Mouse (Mus musculus) heart, postnatal 0 days (tissue): ENCODE data around the gene Qtrt2. TPM values are rescaled to one million over a fixed set of nuclear protein-coding genes. Genes with fewer than 3 reads are reported as not detected.

Experiments used
- ATAC-seq: fragments of 200-750 bp; cut with Nextera tagmentation; 2 replicates; pipeline ENCODE4 v1.8.0; 2017; ENCODE audit warnings: low read depth, moderate number of reproducible peaks, moderate library complexity; ENCODE audit not compliant: insufficient read depth
- DNase-seq: peaks from one replicate; pipeline ENCODE4 v3.0.0-alpha.2; 2016; ENCODE audit warnings: low spot score
- H3K27ac ChIP-seq: fragments of 300-500 bp; sonication (generic); 2 replicates; pipeline ENCODE4 v1.5.1; 2014; ENCODE audit warnings: low read depth, mild to moderate bottlenecking
- H3K27me3 ChIP-seq: fragments of 300-500 bp; sonication (generic); 2 replicates; pipeline ENCODE4 v1.6.1; 2014; ENCODE audit warnings: low read length, mixed read lengths; ENCODE audit not compliant: control insufficient read depth, insufficient read depth
- H3K36me3 ChIP-seq: fragments of 300-500 bp; sonication (generic); replicated peaks from 2 replicates; pipeline ENCODE4 v1.6.1; 2014; ENCODE audit warnings: low read length, mixed read lengths; ENCODE audit not compliant: control insufficient read depth, insufficient read depth
- H3K4me1 ChIP-seq: fragments of 300-500 bp; sonication (generic); 2 replicates; pipeline ENCODE4 v1.6.1; 2014; ENCODE audit warnings: antibody characterized with exemption; ENCODE audit not compliant: control insufficient read depth, insufficient read depth
- H3K4me2 ChIP-seq: fragments of 300-500 bp; sonication (generic); 2 replicates; pipeline ENCODE4 v1.6.1; 2014; ENCODE audit warnings: low read depth, mild to moderate bottlenecking, low read length, moderate library complexity
- H3K4me3 ChIP-seq: fragments of 300-500 bp; sonication (generic); 2 replicates; pipeline ENCODE4 v1.5.1; 2014; ENCODE audit warnings: low read depth, low read length
- H3K9ac ChIP-seq: fragments of 300-500 bp; sonication (generic); replicated peaks from 2 replicates; pipeline ENCODE4 v1.6.1; 2014; ENCODE audit warnings: low read depth, low read length, mixed read lengths
- H3K9me3 ChIP-seq: fragments of 300-500 bp; sonication (generic); replicated peaks from 2 replicates; pipeline ENCODE4 v1.6.1; 2016; ENCODE audit warnings: low read length; ENCODE audit not compliant: control insufficient read depth
- CTCF ChIP-seq: IDR thresholded peaks from 2 replicates; pipeline ENCODE4 v1.5.1; 2016; ENCODE audit warnings: antibody characterized with exemption, control low read depth, low read depth
- EP300 ChIP-seq: IDR thresholded peaks from 2 replicates; pipeline ENCODE4 v1.6.1; 2016; ENCODE audit warnings: antibody characterized with exemption, low read depth
- WGBS: fragments of 180-500 bp; shearing (Covaris S2); extraction: QIAGEN DNeasy Blood & Tissue Kit; methylation state at CpG from one replicate; pipeline ENCODE4 v1.1.7; 2014; 5-methylcytosine and 5-hydroxymethylcytosine counted together
- polyA plus RNA-seq: library from polyadenylated mRNA; unstranded; fragments of >200 nt; fragmentation: Nextera tagmentation; extraction: Ambion mirVana; gene quantifications from 2 replicates; pipeline ENCODE4 v1.2.1, GENCODE M21; 2015
- total RNA-seq: library from RNA; depleted of rRNA; stranded (reverse); fragments of >200 nt; gene quantifications from 2 replicates; pipeline ENCODE4 v1.2.3, GENCODE M21; 2014; ENCODE audit warnings: low replicate concordance

Gene Qtrt2
- total and polyA plus RNA-seq, 2 experiments from 2014 or later = 9.5 to 30.0 TPM

- WGBS = 22% methylated on average over 6 of the region's 6 CpGs
- TF ChIP-seq EP300 (no peak), CTCF (no peak)
- Histone ChIP-seq H3K9me3 (no peaks in the 10 kb centered on the region), H3K4me3 (no peak overlapping the region), H3K27ac (no peak overlapping the region), H3K27me3 (no peaks in the 10 kb centered on the region), H3K9ac (no peak overlapping the region), H3K4me1 (no peaks in the 10 kb centered on the region), H3K36me3 (no peaks in the 10 kb centered on the region), H3K4me2 (no peak overlapping the region)
- DNase-seq = no peak
- ATAC-seq = no peak
Observed at GRCm38 (mm10) chr16:43925001-43925558, 1.5 kb downstream of the Qtrt2 start.

- no peak overlapping the region for H3K4me3 ChIP-seq
- TF ChIP-seq CTCF (no peak), EP300 (no peak)
- no peak overlapping the region for H3K4me2 ChIP-seq
- H3K27me3 ChIP-seq = no peaks in the 10 kb centered on the region
- H3K27ac ChIP-seq = no peak overlapping the region
- no peaks in the 10 kb centered on the region for H3K4me1 ChIP-seq
- WGBS = 43% methylated on average over 3 of the region's 3 CpGs
- H3K9ac ChIP-seq = no peak overlapping the region
- no peaks in the 10 kb centered on the region for H3K36me3 ChIP-seq
- DNase-seq (no peak), ATAC-seq (no peak)
- no peaks in the 10 kb centered on the region for H3K9me3 ChIP-seq
Observed at GRCm38 (mm10) chr16:43922630-43923029, 4.0 kb downstream of the Qtrt2 start.

- DNase-seq (no peak), ATAC-seq (no peak)
- H3K9ac ChIP-seq = no peak overlapping the region
- H3K27ac ChIP-seq = no peak overlapping the region
- no peak overlapping the region for H3K4me2 ChIP-seq
- H3K36me3 ChIP-seq = no peaks in the 10 kb centered on the region
- H3K4me3 ChIP-seq = no peak overlapping the region
- 65% methylated on average over 2 of the region's 2 CpGs for WGBS
- no peaks in the 10 kb centered on the region for H3K4me1 ChIP-seq
- no peaks in the 10 kb centered on the region for H3K27me3 ChIP-seq
- no peaks in the 10 kb centered on the region for H3K9me3 ChIP-seq
- no peak for TF ChIP-seq EP300
- no peak for TF ChIP-seq CTCF
Observed at GRCm38 (mm10) chr16:43922024-43922423, 4.6 kb downstream of the Qtrt2 start.

GRCm38 (mm10) chr16:43918867-43919266 is 7.7 kb downstream of the Qtrt2 start:
- no peaks in the 10 kb centered on the region for H3K9me3 ChIP-seq
- ATAC-seq (no peak), DNase-seq (no peak)
- no peak overlapping the region for H3K4me3 ChIP-seq
- H3K4me2 ChIP-seq = no peak overlapping the region
- H3K4me1 ChIP-seq = no peaks in the 10 kb centered on the region
- no peak for TF ChIP-seq EP300
- TF ChIP-seq CTCF = no peak
- no peak overlapping the region for H3K27ac ChIP-seq
- H3K36me3 ChIP-seq = peaks cover 7% of the 10 kb centered on the region; the same call in 1 of the 2 replicates
- H3K27me3 ChIP-seq = no peaks in the 10 kb centered on the region
- H3K9ac ChIP-seq = no peak overlapping the region
- WGBS = 80% methylated on average over 3 of the region's 3 CpGs

- Histone ChIP-seq H3K9me3 (no peaks in the 10 kb centered on the region), H3K36me3 (peaks cover 23% of the 10 kb centered on the region; the same call in 1 of the 2 replicates), H3K9ac (no peak overlapping the region), H3K4me2 (no peak overlapping the region), H3K27me3 (no peaks in the 10 kb centered on the region), H3K4me3 (no peak overlapping the region), H3K4me1 (no peaks in the 10 kb centered on the region), H3K27ac (no peak overlapping the region)
- no peak for ATAC-seq
- TF ChIP-seq CTCF (peak; percentile 29; the same call in 1 of the 2 replicates), EP300 (no peak)
- DNase-seq = no peak
- 81% methylated on average over 2 of the region's 2 CpGs for WGBS
Observed at GRCm38 (mm10) chr16:43908881-43909280, 17.7 kb downstream of the Qtrt2 start.

- TF ChIP-seq CTCF = no peak
- TF ChIP-seq EP300 = no peak
Observed at GRCm38 (mm10) chr16:43900571-43900970, 26.0 kb downstream of the Qtrt2 start.

More at GRCm38 (mm10) chr16:43900571-43900970, 26.0 kb downstream of the Qtrt2 start:
- H3K36me3 ChIP-seq = no peaks in the 10 kb centered on the region
- H3K27ac ChIP-seq = no peak overlapping the region
- DNase-seq = no peak
- no peaks in the 10 kb centered on the region for H3K9me3 ChIP-seq
- H3K4me1 ChIP-seq = no peaks in the 10 kb centered on the region
- ATAC-seq = no peak
- H3K4me3 ChIP-seq = no peak overlapping the region
- H3K4me2 ChIP-seq = no peak overlapping the region
- no peaks in the 10 kb centered on the region for H3K27me3 ChIP-seq
- no peak overlapping the region for H3K9ac ChIP-seq
